Mouse (Mus musculus) layer of hippocampus, adult 11-12 months (tissue): Measurements from ENCODE around the gene Pkdrej.
"Not testable (repeated sequence)": the region's sequence is repeated elsewhere in the genome, so short reads cannot be mapped to it uniquely, and the experiment has no call there.

Experiments
- DNase-seq: peaks from one replicate; pipeline ENCODE4 v3.0.0; 2022; ENCODE audit warnings: low spot score

Gene Pkdrej

GRCm38 (mm10) chr15:85821203-85822010 lies at the start of gene Pkdrej:
Gene Pkdrej (minus strand): TSS chr15:85821734.
- DNase-seq = peak; percentile 15

GRCm38 (mm10) chr15:85867696-85868095 lies 46.2 kb upstream of the Pkdrej start:
- DNase-seq = peak; percentile 83

GRCm38 (mm10) chr15:85865913-85866312 lies 44.4 kb upstream of the Pkdrej start:
- DNase-seq = not testable (repeated sequence)

- peak; percentile 95 for DNase-seq
Observed at GRCm38 (mm10) chr15:85859490-85860031, 38.0 kb upstream of the Pkdrej start, which contains the start of gene Gtse1. Gene Gtse1 (plus strand): TSS chr15:85859745.

GRCm38 (mm10) chr15:85858980-85859489 lies 37.5 kb upstream of the Pkdrej start:
- DNase-seq = no peak

DNA sequence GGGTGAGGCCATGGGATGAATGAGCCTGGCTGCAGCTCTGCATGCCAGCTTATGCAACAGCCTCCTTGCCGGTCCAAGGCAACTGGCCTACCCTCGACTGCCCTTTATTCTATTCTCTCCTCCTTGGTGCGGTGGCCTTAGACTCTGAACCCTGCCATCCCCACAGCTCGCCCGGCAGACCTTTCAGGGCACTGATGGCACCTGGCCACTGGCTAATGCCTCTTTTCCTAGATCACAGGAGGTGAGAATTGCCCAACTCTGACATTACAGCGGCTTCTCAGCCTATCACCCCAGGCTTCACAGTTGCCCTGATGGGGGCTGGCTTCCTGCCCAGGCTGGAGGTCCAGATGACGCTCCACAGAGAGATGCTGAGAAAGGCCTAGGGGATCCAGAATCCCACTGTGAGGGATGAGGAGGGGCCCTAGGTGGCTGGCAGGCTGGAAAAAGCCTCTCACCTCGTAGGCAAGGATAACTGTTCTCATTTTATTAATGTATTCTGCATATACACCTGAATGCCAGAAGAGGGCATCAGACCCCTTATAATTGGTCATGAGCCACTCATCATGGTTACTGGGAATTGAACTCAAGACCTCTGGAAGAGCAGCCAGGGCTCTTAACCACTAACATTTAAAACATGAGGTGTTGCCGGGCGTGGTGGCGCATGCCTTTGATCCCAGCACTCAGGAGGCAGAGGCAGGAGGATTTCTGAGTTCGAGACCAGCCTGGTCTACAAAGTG lies 30.3 kb upstream of the Pkdrej start:
- no peak for DNase-seq

- DNase-seq = no peak
Observed at GRCm38 (mm10) chr15:85845071-85845470, 23.5 kb upstream of the Pkdrej start.

GRCm38 (mm10) chr15:85841796-85842360 lies 20.3 kb upstream of the Pkdrej start:
- DNase-seq = no peak

DNA sequence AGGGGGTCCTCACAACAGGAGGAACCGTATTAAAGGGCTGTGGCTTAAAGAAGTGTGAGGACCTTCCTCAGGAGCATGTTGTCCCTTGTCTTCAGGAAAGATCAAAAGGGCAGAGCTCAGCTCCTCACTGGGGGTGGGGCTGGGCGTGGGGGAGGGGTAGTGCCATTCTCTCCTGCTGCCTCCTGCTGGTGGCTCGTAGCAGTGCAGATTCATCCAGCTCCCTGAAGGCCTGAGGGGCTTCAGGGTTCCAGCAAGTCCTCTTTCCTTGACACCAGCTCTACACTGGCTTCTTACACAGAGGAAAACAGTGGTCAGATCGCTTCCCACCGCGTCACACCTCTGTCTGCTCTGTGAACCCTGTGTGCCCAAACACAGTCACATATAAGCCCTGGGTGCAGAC lies 19.4 kb upstream of the Pkdrej start:
- no peak for DNase-seq

GRCm38 (mm10) chr15:85836887-85837286 lies 15.4 kb upstream of the Pkdrej start:
- DNase-seq = no peak

DNA sequence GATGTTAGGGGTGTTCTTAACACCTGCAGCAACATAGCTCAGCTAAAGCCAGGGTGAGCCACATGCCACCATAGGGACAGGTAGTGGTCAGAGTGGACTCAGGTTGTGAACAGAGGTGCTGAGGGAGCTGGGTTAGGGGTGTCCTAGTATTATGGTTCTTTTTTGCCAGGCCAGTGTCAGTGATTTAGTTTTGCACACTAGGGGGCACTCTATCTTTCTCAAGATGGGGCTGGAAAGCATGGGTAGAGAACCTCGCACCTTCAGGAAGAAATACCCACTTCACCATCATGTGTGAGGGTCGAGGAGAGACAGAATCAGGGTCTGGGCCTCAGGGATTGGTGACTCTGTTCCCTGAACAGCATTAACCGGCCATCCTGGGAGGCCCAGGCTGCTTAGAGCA lies 13.8 kb upstream of the Pkdrej start:
- DNase-seq = no peak

- no peak for DNase-seq
Observed at GRCm38 (mm10) chr15:85832599-85832998, 11.1 kb upstream of the Pkdrej start.

GRCm38 (mm10) chr15:85831954-85832590 lies 10.5 kb upstream of the Pkdrej start, which contains the start of gene Ttc38:
Gene Ttc38 (plus strand): TSS chr15:85832306.
- peak; percentile 86 for DNase-seq

- no peak for DNase-seq
Observed at GRCm38 (mm10) chr15:85829470-85829869, 7.9 kb upstream of the Pkdrej start.

DNA sequence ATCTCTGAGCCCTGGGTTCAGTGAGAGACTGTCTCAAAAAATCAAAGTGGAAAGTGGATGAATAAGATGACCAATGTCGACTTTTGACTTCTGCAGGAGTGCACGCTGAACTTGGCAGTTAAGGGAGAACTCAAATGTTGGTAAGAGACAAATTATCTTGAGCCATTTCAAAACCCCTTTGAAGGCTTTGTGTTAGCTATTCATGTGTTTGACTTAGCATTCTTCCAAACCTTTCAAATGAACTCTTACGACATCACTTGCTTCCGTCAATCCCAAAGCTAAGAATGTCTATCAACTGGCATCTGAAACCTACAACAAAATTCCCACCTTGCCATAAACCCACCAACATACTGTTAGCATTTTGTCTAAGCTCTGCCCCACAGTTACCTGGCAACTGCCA lies 6.5 kb upstream of the Pkdrej start:
- DNase-seq = no peak

DNA sequence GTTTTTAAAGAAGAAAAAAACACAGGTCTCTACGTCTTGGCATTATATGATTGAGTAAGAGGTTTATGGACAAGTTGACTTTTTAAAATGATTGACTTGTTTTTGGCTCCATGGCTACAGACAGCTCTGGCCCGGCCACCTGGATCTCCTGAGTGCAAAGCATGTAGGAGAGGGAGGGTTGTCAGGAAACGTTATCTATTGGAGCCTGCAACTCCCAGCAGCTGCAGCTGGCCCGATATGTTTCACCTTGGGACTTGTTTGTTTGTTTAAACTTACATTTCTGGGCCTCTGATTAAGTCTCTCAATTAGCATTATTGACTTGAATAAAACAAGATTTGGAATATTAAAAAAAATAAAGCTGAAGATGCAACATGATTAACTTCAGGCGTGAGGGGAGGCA lies 5.1 kb upstream of the Pkdrej start:
- no peak for DNase-seq

DNA sequence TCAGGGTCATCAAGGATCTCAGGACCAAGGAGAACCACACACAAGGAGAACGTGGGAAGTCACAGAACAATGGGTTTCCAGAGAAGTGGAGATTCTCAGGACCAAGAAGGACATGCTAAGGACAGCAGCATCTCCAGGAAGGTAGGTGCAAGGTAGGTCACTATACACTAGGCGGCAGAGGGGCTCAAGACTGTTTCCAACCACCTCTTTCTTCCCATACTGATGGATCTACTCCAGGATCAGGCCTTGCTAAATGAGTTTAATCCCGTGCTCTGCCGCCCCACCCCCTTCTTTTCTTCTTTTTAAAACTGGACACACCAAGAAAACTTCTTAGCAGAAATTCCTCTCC lies 451 bp upstream of the Pkdrej start:
- DNase-seq = no peak

- DNase-seq = no peak
Observed at GRCm38 (mm10) chr15:85813428-85813827, 8.1 kb downstream of the Pkdrej start.

DNA sequence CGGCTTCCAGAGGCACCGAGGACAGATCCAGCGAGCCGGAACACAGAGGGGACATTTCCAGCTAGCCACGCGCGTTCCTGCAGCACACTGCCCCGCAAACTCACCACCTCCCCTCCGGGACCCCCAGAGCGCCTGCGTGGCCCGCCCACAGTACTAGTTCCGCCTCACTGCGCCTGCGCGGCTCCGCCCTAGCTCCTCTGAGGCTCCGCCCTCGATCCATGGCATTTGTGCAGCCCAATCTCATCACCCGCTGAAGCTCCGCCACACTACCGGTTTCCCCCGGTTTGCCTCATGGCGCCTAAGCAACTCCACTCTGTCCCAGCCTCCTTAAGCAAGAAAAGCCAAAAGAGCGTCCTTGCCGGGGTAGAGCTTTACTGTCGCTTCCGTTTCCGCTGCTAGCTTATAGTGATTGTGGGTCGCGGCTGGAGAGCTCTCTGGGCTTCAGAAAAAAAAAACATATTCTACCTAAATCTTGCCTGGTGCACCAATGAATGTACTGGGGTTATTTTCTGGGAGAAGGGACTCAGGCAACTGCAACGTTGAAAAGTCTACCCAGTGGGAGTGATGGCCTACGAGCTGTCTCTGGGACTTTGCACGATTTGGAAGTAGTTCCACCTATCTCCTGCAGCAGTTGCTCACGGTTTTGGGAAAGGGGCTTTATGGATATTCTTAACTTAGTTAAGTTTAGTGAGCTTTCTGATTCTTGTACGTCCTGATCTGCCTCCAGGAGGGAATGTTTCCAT lies 9.8 kb downstream of the Pkdrej start, which contains the start of gene Cdpf1:
Gene Cdpf1, minus strand, starts transcription at position 163 of the 743 bp plus-strand sequence.
- DNase-seq = peak; percentile 99

- peak; percentile 83 for DNase-seq
Observed at GRCm38 (mm10) chr15:85810806-85811521, 10.6 kb downstream of the Pkdrej start.

GRCm38 (mm10) chr15:85810462-85810805 lies 11.1 kb downstream of the Pkdrej start:
- no peak for DNase-seq
